19 mouse cellular contexts compared by ENCODE assay signal in the genomic region with DNA sequence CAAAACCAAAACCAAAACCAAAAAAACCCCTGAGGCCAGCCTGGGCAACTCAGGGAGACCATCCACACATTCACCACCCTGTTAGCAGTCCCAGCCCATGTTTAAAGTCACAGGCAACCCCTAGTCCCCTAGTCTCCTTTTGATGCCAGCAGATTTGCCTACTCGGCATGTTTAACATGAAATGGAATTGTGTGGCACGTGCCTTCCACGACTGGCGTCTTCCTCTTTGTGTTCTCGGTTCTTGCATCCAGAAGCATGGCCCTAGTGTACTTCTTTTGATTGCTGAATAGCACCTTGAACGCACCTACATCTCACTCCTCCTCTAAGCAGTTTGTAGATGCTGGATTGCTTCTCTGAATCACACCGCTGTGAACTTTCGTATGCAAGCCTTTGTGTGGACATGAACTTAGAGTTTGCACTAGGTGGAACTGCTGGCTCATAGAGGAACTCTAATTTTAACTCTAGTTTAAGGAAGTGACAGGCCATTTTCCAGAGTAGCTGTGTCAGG. TPM values are rescaled to one million over a fixed set of nuclear protein-coding genes. Genes with fewer than 3 reads are reported as not detected.
DNase-seq lines count a peak whose midpoint lies in the region; ATAC-seq and TF ChIP-seq lines count a peak whose summit lies in the region.
"Had no signal": no experiment of that assay in that cellular context is flagged by ENCODE, and none has a peak within 500 bp of the region (broad histone marks: within the 10 kb centered on the region; RNA-seq: fewer than 3 reads in every experiment).

No protein-coding gene starts in this region.

- no peak; a peak in 1 of 6 replicates for TF ChIP-seq CTCF in MEL (IDR thresholded peaks at IDR 0.05 in 2 of 3, conservative IDR thresholded peaks at IDR 0.05 in 1 of 3; ENCODE audit: control insufficient read depth in 1 of 3, insufficient read depth in 1 of 3, low read depth in 2 of 3, low read length in 3 of 3, poor library complexity in 1 of 3, severe bottlenecking in 1 of 3)
- TF ChIP-seq CTCF in liver, postnatal 0 days (IDR thresholded peaks at IDR 0.05; ENCODE audit: low read depth): no peak
- TF ChIP-seq CTCF in small intestine, adult 2 months (IDR thresholded peaks at IDR 0.05; ENCODE audit: extremely low read depth, insufficient read length, insufficient replicate concordance, low read depth, low read length): no peak

- no peak for DNase-seq in liver, embryonic 13.5 days
- no peak for DNase-seq in liver, embryonic 11.5 days (ENCODE audit: low spot score)
- peak; percentile 71 for DNase-seq in MEL (ENCODE audit: low read depth, low spot score)
- no peak for DNase-seq in liver, postnatal 0 days
- no peak for DNase-seq in yolk sac, embryonic 10.5 days (ENCODE audit: low spot score)
- no peak for DNase-seq in hindbrain, embryonic 14.5 days (ENCODE audit: low spot score)
- DNase-seq: adrenal gland, adult 8-10 months; gastrocnemius, postnatal 25 days; kidney, postnatal 36 days; lung, postnatal 36 days had no signal

- no peak overlapping the region for H3K4me3 ChIP-seq in liver, embryonic 13.5 days (replicated peaks)
- no peak overlapping the region for H3K4me3 ChIP-seq in liver, embryonic 11.5 days (ENCODE audit: low read depth, low read length)
- peak overlapping the region in 1 of 2 experiments; percentile 2; a peak in 1 of 4 replicates for H3K4me3 ChIP-seq in MEL (ENCODE audit: control insufficient read depth in 1 of 2, insufficient read depth in 1 of 2, low read depth in 2 of 2, low read length in 2 of 2)
- peak overlapping the region; percentile 22 for H3K4me3 ChIP-seq in liver, postnatal 0 days (ENCODE audit: low read depth, low read length)
- no peak overlapping the region for H3K4me3 ChIP-seq in small intestine, adult 2 months (ENCODE audit: low read depth, low read length)
- no peak overlapping the region for H3K4me3 ChIP-seq in hindbrain, embryonic 14.5 days (replicated peaks; ENCODE audit: low read length)
- H3K4me3 ChIP-seq: embryonic facial prominence, embryonic 15.5 days; limb, embryonic 13.5 days had no signal

- WGBS in liver, embryonic 13.5 days (ENCODE audit: insufficient replicate concordance): 41% methylated on average over 8 of the region's 8 CpGs
- 65% methylated on average over 8 of the region's 8 CpGs for WGBS in liver, embryonic 11.5 days
- 39% methylated on average over 8 of the region's 8 CpGs for WGBS in liver, postnatal 0 days (ENCODE audit: insufficient replicate concordance)
- WGBS in small intestine, adult 2 months: 86% methylated on average over 8 of the region's 8 CpGs
- WGBS in hindbrain, embryonic 14.5 days: 84% methylated on average over 8 of the region's 8 CpGs

- TF ChIP-seq EP300 in MEL (IDR thresholded peaks at IDR 0.05; ENCODE audit: low read depth in 1 of 2, low read length in 2 of 2): no peak
- no peak for TF ChIP-seq EP300 in liver, postnatal 0 days (IDR thresholded peaks at IDR 0.05; ENCODE audit: low read depth)

- H3K4me1 ChIP-seq in liver, embryonic 13.5 days (replicated peaks): peaks cover 22% of the 10 kb centered on the region
- peaks cover 6% of the 10 kb centered on the region; the same call in 1 of the 2 replicates for H3K4me1 ChIP-seq in liver, embryonic 11.5 days (replicated peaks; ENCODE audit: control insufficient read depth, insufficient read depth, low read length)
- H3K4me1 ChIP-seq in MEL (ENCODE audit: control insufficient read depth in 1 of 2, insufficient read depth in 2 of 2, low read length in 2 of 2): peaks cover 19 to 22% of the 10 kb centered on the region in 2 experiments
- H3K4me1 ChIP-seq in liver, postnatal 0 days (ENCODE audit: insufficient read depth): peaks cover 14% of the 10 kb centered on the region
- no peaks in the 10 kb centered on the region; the same call in 1 of the 2 replicates for H3K4me1 ChIP-seq in small intestine, adult 2 months (ENCODE audit: control insufficient read depth, insufficient read depth, insufficient read length, low read length)
- H3K4me1 ChIP-seq in hindbrain, embryonic 14.5 days (replicated peaks; ENCODE audit: control insufficient read depth, insufficient read depth, low read length): peaks cover 3% of the 10 kb centered on the region; the same call in 1 of the 2 replicates

- ATAC-seq in liver, embryonic 13.5 days (ENCODE audit: low read depth): no peak
- ATAC-seq in liver, embryonic 11.5 days (replicated peaks; ENCODE audit: low FRiP score): no peak
- no peak for ATAC-seq in liver, postnatal 0 days
- ATAC-seq in hindbrain, embryonic 14.5 days (ENCODE audit: low FRiP score): no peak
- ATAC-seq: forebrain, embryonic 14.5 days had no signal

- TF ChIP-seq RAD21 in MEL (IDR thresholded peaks at IDR 0.05; ENCODE audit: low read depth, low read length): no peak; the same call in 1 of the 2 replicates

- H3K27me3 ChIP-seq in liver, embryonic 13.5 days: peaks cover 3% of the 10 kb centered on the region; the same call in 1 of the 2 replicates
- H3K27me3 ChIP-seq in liver, embryonic 11.5 days (replicated peaks; ENCODE audit: control insufficient read depth, insufficient read depth, low read length): no peaks in the 10 kb centered on the region; the same call in 1 of the 2 replicates
- H3K27me3 ChIP-seq in MEL (ENCODE audit: control insufficient read depth in 1 of 2, insufficient read depth in 2 of 2, low read length in 2 of 2): no peaks in the 10 kb centered on the region
- no peaks in the 10 kb centered on the region; the same call in 1 of the 2 replicates for H3K27me3 ChIP-seq in liver, postnatal 0 days (ENCODE audit: insufficient read depth, low read length)
- H3K27me3 ChIP-seq in small intestine, adult 2 months (ENCODE audit: control insufficient read depth, insufficient read depth, low read length): no peaks in the 10 kb centered on the region
- H3K27me3 ChIP-seq in hindbrain, embryonic 14.5 days (ENCODE audit: control insufficient read depth, insufficient read depth, low read length): peaks cover 21% of the 10 kb centered on the region

- H3K79me2 ChIP-seq in MEL (ENCODE audit: control insufficient read depth, insufficient read depth, low read length, poor library complexity): no peaks in the 10 kb centered on the region; the same call in 1 of the 2 replicates

- no peak overlapping the region for H3K9ac ChIP-seq in liver, embryonic 13.5 days
- no peak overlapping the region for H3K9ac ChIP-seq in liver, embryonic 11.5 days (ENCODE audit: low read depth, low read length)
- no peak overlapping the region for H3K9ac ChIP-seq in MEL (ENCODE audit: control insufficient read depth, low read depth, low read length, poor library complexity, severe bottlenecking)
- no peak overlapping the region for H3K9ac ChIP-seq in liver, postnatal 0 days (replicated peaks)
- H3K9ac ChIP-seq in hindbrain, embryonic 14.5 days: no peak overlapping the region
- H3K9ac ChIP-seq: embryonic facial prominence, embryonic 15.5 days; limb, embryonic 13.5 days had no signal

- no peak for TF ChIP-seq POLR2A in MEL (IDR thresholded peaks at IDR 0.05; ENCODE audit: control insufficient read depth in 1 of 2, insufficient read depth in 1 of 2, low read depth in 1 of 2, low read length in 2 of 2, poor library complexity in 1 of 2)
- TF ChIP-seq POLR2A in small intestine, adult 2 months (IDR thresholded peaks at IDR 0.05; ENCODE audit: low read depth, low read length): no peak

- H3K36me3 ChIP-seq in liver, embryonic 13.5 days: no peaks in the 10 kb centered on the region
- H3K36me3 ChIP-seq in liver, embryonic 11.5 days (ENCODE audit: control insufficient read depth, insufficient read depth, low read length): no peaks in the 10 kb centered on the region
- peaks cover 0 to 16% of the 10 kb centered on the region in 2 experiments; a peak in 2 of 4 replicates for H3K36me3 ChIP-seq in MEL (ENCODE audit: control insufficient read depth in 1 of 2, insufficient read depth in 2 of 2, low read length in 2 of 2)
- no peaks in the 10 kb centered on the region for H3K36me3 ChIP-seq in liver, postnatal 0 days (replicated peaks; ENCODE audit: insufficient read depth, low read length)
- H3K36me3 ChIP-seq in small intestine, adult 2 months (ENCODE audit: control insufficient read depth, insufficient read depth, low read length): no peaks in the 10 kb centered on the region
- no peaks in the 10 kb centered on the region for H3K36me3 ChIP-seq in hindbrain, embryonic 14.5 days (replicated peaks; ENCODE audit: control insufficient read depth, insufficient read depth)
- H3K36me3 ChIP-seq: embryonic facial prominence, embryonic 15.5 days; limb, embryonic 13.5 days had no signal

- H3K4me2 ChIP-seq in liver, embryonic 13.5 days: no peak overlapping the region
- H3K4me2 ChIP-seq in liver, embryonic 11.5 days: no peak overlapping the region
- peak overlapping the region; percentile 49 for H3K4me2 ChIP-seq in liver, postnatal 0 days (ENCODE audit: low read depth, low read length)
- H3K4me2 ChIP-seq in hindbrain, embryonic 14.5 days (replicated peaks): no peak overlapping the region
- H3K4me2 ChIP-seq: embryonic facial prominence, embryonic 15.5 days; limb, embryonic 13.5 days had no signal

- H3K9me3 ChIP-seq in liver, embryonic 13.5 days (replicated peaks): no peaks in the 10 kb centered on the region
- no peaks in the 10 kb centered on the region for H3K9me3 ChIP-seq in liver, embryonic 11.5 days (ENCODE audit: control insufficient read depth, low read length)
- no peaks in the 10 kb centered on the region for H3K9me3 ChIP-seq in MEL (replicated peaks; ENCODE audit: insufficient read depth, low read length)
- H3K9me3 ChIP-seq in liver, postnatal 0 days (ENCODE audit: low read length): no peaks in the 10 kb centered on the region
- H3K9me3 ChIP-seq in hindbrain, embryonic 14.5 days (ENCODE audit: control insufficient read depth, low read length): no peaks in the 10 kb centered on the region
- H3K9me3 ChIP-seq: embryonic facial prominence, embryonic 15.5 days; limb, embryonic 13.5 days had no signal

- H3K27ac ChIP-seq in liver, embryonic 13.5 days: peak overlapping the region; percentile 48; the same call in 1 of the 2 replicates
- no peak overlapping the region for H3K27ac ChIP-seq in liver, embryonic 11.5 days (ENCODE audit: low read depth, low read length)
- peak overlapping the region; percentile 31 for H3K27ac ChIP-seq in MEL (ENCODE audit: control insufficient read depth, low read depth, low read length)
- H3K27ac ChIP-seq in liver, postnatal 0 days (ENCODE audit: low read depth): peak overlapping the region; percentile 58
- peak overlapping the region; percentile 47 for H3K27ac ChIP-seq in small intestine, adult 2 months (ENCODE audit: insufficient read depth, low read depth, low read length)
- H3K27ac ChIP-seq in hindbrain, embryonic 14.5 days: no peak overlapping the region
- H3K27ac ChIP-seq: embryonic facial prominence, embryonic 15.5 days; limb, embryonic 13.5 days had no signal

RNA-seq across cellular contexts. Expression of a gene that starts 4.8 kb away (rescaled TPM):
- 14.4 and 16.9 TPM in 2 replicates for polyA plus RNA-seq in liver, embryonic 13.5 days (2015; fragmentation: Nextera tagmentation; extraction: Ambion mirVana)
- polyA plus RNA-seq in liver, embryonic 11.5 days (2014; fragmentation: Nextera tagmentation; extraction: Ambion mirVana): 23.2 and 23.5 TPM in 2 replicates
- 58.7 and 73.3 TPM in 2 replicates for total RNA-seq in MEL (2012; rRNA removed)
- 10 to 100 TPM in 1 of 2 experiments, not detected in 1; 39.1 TPM for polyA plus RNA-seq in MEL (2012; ENCODE audit: insufficient read depth in 1 of 2, insufficient read length in 2 of 2, low read depth in 1 of 2, low replicate concordance in 2 of 2, missing spikeins in 1 of 2)
- 28.2 and 32.1 TPM in 2 replicates for polyA plus RNA-seq in liver, postnatal 0 days (2015; fragmentation: Nextera tagmentation; extraction: Ambion mirVana)
- polyA plus RNA-seq in small intestine, adult 2 months (2012; rRNA removed): 242 and 351 TPM in 2 replicates
- polyA plus RNA-seq in hindbrain, embryonic 14.5 days (2014; fragmentation: Nextera tagmentation; extraction: Ambion mirVana): 5.5 and 6.8 TPM in 2 replicates

RNA-seq across cellular contexts. Expression of a gene that starts 24.7 kb away (rescaled TPM):
- polyA plus RNA-seq in liver, embryonic 13.5 days (2015; fragmentation: Nextera tagmentation; extraction: Ambion mirVana): 73.8 and 81.4 TPM in 2 replicates
- 141 and 156 TPM in 2 replicates for polyA plus RNA-seq in liver, embryonic 11.5 days (2014; fragmentation: Nextera tagmentation; extraction: Ambion mirVana)
- total RNA-seq in MEL (2012; rRNA removed): 125 and 137 TPM in 2 replicates
- 100 to 1,000 TPM in 1 of 2 experiments, 10 to 100 TPM in 1; 57.8 to 204 TPM for polyA plus RNA-seq in MEL (2012; ENCODE audit: insufficient read depth in 1 of 2, insufficient read length in 2 of 2, low read depth in 1 of 2, low replicate concordance in 2 of 2, missing spikeins in 1 of 2)
- polyA plus RNA-seq in liver, postnatal 0 days (2015; fragmentation: Nextera tagmentation; extraction: Ambion mirVana): 37.6 and 41.6 TPM in 2 replicates
- 19.3 and 45.4 TPM in 2 replicates for polyA plus RNA-seq in small intestine, adult 2 months (2012; rRNA removed)
- polyA plus RNA-seq in hindbrain, embryonic 14.5 days (2014; fragmentation: Nextera tagmentation; extraction: Ambion mirVana): 48.3 and 49.6 TPM in 2 replicates

RNA-seq across cellular contexts. Expression of a gene that starts 24.9 kb away (rescaled TPM):
- 28.2 and 30.8 TPM in 2 replicates for polyA plus RNA-seq in liver, embryonic 13.5 days (2015; fragmentation: Nextera tagmentation; extraction: Ambion mirVana)
- 65.5 and 65.9 TPM in 2 replicates for polyA plus RNA-seq in liver, embryonic 11.5 days (2014; fragmentation: Nextera tagmentation; extraction: Ambion mirVana)
- total RNA-seq in MEL (2012; rRNA removed): 60.9 and 63.4 TPM in 2 replicates
- polyA plus RNA-seq in MEL (2012; ENCODE audit: insufficient read depth in 1 of 2, insufficient read length in 2 of 2, low read depth in 1 of 2, low replicate concordance in 2 of 2, missing spikeins in 1 of 2): 10 to 100 TPM in 1 of 2 experiments, not detected in 1; 78.7 TPM
- polyA plus RNA-seq in liver, postnatal 0 days (2015; fragmentation: Nextera tagmentation; extraction: Ambion mirVana): 19.0 and 21.0 TPM in 2 replicates
- polyA plus RNA-seq in small intestine, adult 2 months (2012; rRNA removed): 12.5 and 12.6 TPM in 2 replicates
- 59.5 and 60.6 TPM in 2 replicates for polyA plus RNA-seq in hindbrain, embryonic 14.5 days (2014; fragmentation: Nextera tagmentation; extraction: Ambion mirVana)

RNA-seq across cellular contexts. Expression of a gene that starts 33.8 kb away (rescaled TPM):
- polyA plus RNA-seq in liver, embryonic 13.5 days (2015; fragmentation: Nextera tagmentation; extraction: Ambion mirVana): not detected in 2 replicates
- not detected in 2 replicates for polyA plus RNA-seq in liver, embryonic 11.5 days (2014; fragmentation: Nextera tagmentation; extraction: Ambion mirVana)
- total RNA-seq in MEL (2012; rRNA removed): not detected in 2 replicates
- polyA plus RNA-seq in MEL (2012; ENCODE audit: insufficient read depth in 1 of 2, insufficient read length in 2 of 2, low read depth in 1 of 2, low replicate concordance in 2 of 2, missing spikeins in 1 of 2): under 1 TPM in 1 of 2 experiments, not detected in 1; 0.06 TPM
- not detected in 2 replicates for polyA plus RNA-seq in liver, postnatal 0 days (2015; fragmentation: Nextera tagmentation; extraction: Ambion mirVana)
- polyA plus RNA-seq in small intestine, adult 2 months (2012; rRNA removed): not detected in 2 replicates
- polyA plus RNA-seq in hindbrain, embryonic 14.5 days (2014; fragmentation: Nextera tagmentation; extraction: Ambion mirVana): not detected in 2 replicates
- total RNA-seq: adrenal gland, adult 8-10 months; gastrocnemius, postnatal 25 days; heart, postnatal 10 days had no signal
- polyA plus RNA-seq: cortical plate, adult 2 months; embryonic facial prominence, embryonic 15.5 days; forebrain, embryonic 14.5 days; intestine, embryonic 14.5 days; limb, embryonic 13.5 days; neural tube, embryonic 11.5 days; stomach, embryonic 14.5 days had no signal

Comparison
In these comparisons a context has a peak if more than half of its experiments do, and no peak if none do; other contexts are left out.
1. H3K27ac ChIP-seq: peak in liver, embryonic 13.5 days (single experiment), MEL (single experiment), liver, postnatal 0 days (single experiment) and small intestine, adult 2 months (single experiment); none in liver, embryonic 11.5 days (single experiment) and hindbrain, embryonic 14.5 days (single experiment).